Mouse (Mus musculus) embryonic facial prominence, embryonic 14.5 days (tissue): ENCODE data around the gene Trim58. TPM values are rescaled to one million over a fixed set of nuclear protein-coding genes. Genes with fewer than 3 reads are reported as not detected.

ENCODE experiments used
- ATAC-seq: fragments of 200-750 bp; cut with Nextera tagmentation; 2 replicates; pipeline ENCODE4 v1.8.0; 2017; ENCODE audit warnings: low read depth, moderate number of reproducible peaks, moderate TSS enrichment
- DNase-seq: peaks from one replicate; pipeline ENCODE4 v3.0.0-alpha.2; 2015; ENCODE audit warnings: low spot score
- H3K27ac ChIP-seq: fragments of 300-500 bp; sonication (generic); replicated peaks from 2 replicates; pipeline ENCODE4 v1.5.1; 2014; ENCODE audit warnings: low read depth, mild to moderate bottlenecking, low read length, moderate library complexity
- H3K27me3 ChIP-seq: fragments of 300-500 bp; sonication (generic); replicated peaks from 2 replicates; pipeline ENCODE4 v1.6.1; 2014; ENCODE audit warnings: low read length; ENCODE audit not compliant: control insufficient read depth, insufficient read depth
- H3K36me3 ChIP-seq: fragments of 300-500 bp; sonication (generic); 2 replicates; pipeline ENCODE4 v1.6.1; 2014; ENCODE audit warnings: low read length, mixed read lengths; ENCODE audit not compliant: control insufficient read depth, insufficient read depth
- H3K4me1 ChIP-seq: fragments of 300-500 bp; sonication (generic); 2 replicates; pipeline ENCODE4 v1.6.1; 2014; ENCODE audit warnings: antibody characterized with exemption, low read length; ENCODE audit not compliant: control insufficient read depth, insufficient read depth
- H3K4me2 ChIP-seq: fragments of 300-500 bp; sonication (generic); 2 replicates; pipeline ENCODE4 v1.6.1; 2014; ENCODE audit warnings: low read depth, mild to moderate bottlenecking, low read length, moderate library complexity, mixed read lengths
- H3K4me3 ChIP-seq: fragments of 300-500 bp; sonication (generic); 2 replicates; pipeline ENCODE4 v1.5.1; 2014; ENCODE audit warnings: low read depth, mild to moderate bottlenecking, low read length
- H3K9ac ChIP-seq: fragments of 300-500 bp; sonication (generic); 2 replicates; pipeline ENCODE4 v1.6.1; 2014; ENCODE audit warnings: low read depth, mild to moderate bottlenecking, low read length, moderate library complexity, mixed read lengths
- H3K9me3 ChIP-seq: fragments of 300-500 bp; sonication (generic); 2 replicates; pipeline ENCODE4 v1.6.1; 2016; ENCODE audit warnings: low read length; ENCODE audit not compliant: control insufficient read depth
- WGBS: fragments of 180-500 bp; shearing (Covaris S2); extraction: QIAGEN DNeasy Blood & Tissue Kit; methylation state at CpG from one replicate; pipeline ENCODE4 v1.1.7; 2014; 5-methylcytosine and 5-hydroxymethylcytosine counted together
- polyA plus RNA-seq: library from polyadenylated mRNA; unstranded; fragments of >200 nt; fragmentation: Nextera tagmentation; extraction: Ambion mirVana; gene quantifications from 2 replicates; pipeline ENCODE4 v1.2.1, GENCODE M21; 2014

Gene Trim58
- polyA plus RNA-seq, 1 experiment from 2014 or later, result 0.07 TPM

DNA sequence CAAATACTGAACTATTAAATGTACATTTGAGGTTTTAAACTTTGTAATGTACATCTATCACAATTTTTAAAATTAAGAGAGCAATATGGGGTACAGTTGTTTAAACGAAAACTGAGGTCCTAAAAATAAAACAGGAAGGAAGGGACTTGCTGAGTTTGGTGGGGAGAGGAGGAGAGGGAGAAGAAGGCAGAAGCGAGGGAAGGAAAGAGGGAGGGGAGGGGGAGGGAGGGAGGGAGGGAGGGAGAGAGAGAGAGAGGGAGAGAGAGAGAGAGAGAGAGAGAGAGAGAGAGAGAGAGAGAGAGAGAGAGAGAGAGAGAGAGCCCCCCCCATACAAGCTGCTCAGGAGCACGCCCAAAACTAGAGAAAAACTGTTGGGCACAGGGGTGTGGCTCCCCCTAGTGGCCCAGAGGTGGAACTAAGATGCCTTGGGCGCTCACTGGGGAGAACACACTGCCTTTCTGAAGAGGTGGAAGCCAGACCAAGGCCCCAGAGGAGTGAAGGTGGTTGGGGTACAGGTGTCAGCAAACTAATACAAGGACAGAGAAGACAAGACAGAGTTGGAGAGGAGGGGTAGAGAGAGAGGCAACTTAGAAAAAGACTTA lies 3.8 kb upstream of the Trim58 start:
- Histone ChIP-seq H3K27ac (no peak overlapping the region), H3K27me3 (peaks cover 25% of the 10 kb centered on the region), H3K9me3 (no peaks in the 10 kb centered on the region), H3K4me3 (no peak overlapping the region), H3K4me2 (no peak overlapping the region), H3K9ac (no peak overlapping the region), H3K4me1 (peaks cover 6% of the 10 kb centered on the region), H3K36me3 (no peaks in the 10 kb centered on the region)
- ATAC-seq, result no peak
- DNase-seq, result peak; percentile 42
- WGBS, result 18% methylated on average over 4 of the region's 4 CpGs

DNA sequence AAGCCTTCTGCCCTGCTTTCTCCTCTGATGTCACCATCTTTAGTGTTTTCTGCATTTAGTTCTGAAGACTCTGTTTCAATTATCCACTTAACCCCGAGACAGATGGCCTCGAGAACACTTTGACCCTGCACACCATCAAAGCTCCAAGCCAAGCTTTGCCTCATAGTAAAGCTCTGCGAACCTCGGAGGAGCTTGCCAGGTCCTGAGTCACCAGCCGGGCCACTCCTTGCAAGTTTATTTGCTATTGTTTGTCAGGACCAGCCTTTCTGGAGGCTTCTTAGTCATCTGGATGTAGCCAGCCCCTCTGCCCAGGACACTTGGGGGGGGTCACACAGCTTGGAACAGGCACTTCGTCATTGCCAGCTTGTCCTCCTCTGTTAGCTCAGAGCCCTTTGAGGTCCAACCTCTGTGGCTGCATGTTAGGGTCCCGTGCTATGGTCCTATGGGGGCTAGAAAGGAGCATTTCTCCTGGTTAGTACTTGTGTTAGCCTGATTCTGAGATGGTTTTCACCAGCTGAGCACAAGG lies 2.0 kb upstream of the Trim58 start:
- H3K9ac ChIP-seq, result no peak overlapping the region
- H3K27ac ChIP-seq, result no peak overlapping the region
- no peak overlapping the region for H3K4me3 ChIP-seq
- 51% methylated on average over 7 of the region's 7 CpGs for WGBS
- H3K36me3 ChIP-seq, result no peaks in the 10 kb centered on the region
- no peaks in the 10 kb centered on the region for H3K9me3 ChIP-seq
- ATAC-seq (no peak), DNase-seq (no peak)
- H3K27me3 ChIP-seq, result peaks cover 30% of the 10 kb centered on the region
- peaks cover 6% of the 10 kb centered on the region for H3K4me1 ChIP-seq
- no peak overlapping the region for H3K4me2 ChIP-seq

DNA sequence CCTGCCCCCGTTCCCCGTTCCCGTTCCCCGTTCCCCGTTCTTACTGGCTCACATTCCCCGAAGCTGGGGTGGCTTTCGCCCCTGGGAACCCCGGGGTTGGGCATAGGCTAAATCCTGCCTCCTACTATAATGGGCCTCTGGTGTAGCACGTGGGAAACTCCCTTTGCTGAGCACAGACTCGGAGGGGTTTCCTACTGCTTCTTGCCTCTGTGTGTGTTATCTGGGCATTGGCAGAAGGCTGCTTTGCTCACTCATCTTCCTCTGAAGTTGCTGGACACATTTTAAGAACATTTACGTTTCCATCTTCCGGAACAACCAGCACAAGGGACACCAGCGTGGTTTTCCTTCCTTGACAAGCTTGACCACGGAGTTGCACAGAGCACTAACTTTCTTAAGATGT lies 792 bp downstream of the Trim58 start:
- DNase-seq (no peak), ATAC-seq (no peak)
- peak overlapping the region; percentile 62 for H3K4me2 ChIP-seq
- H3K27ac ChIP-seq, result no peak overlapping the region
- no peak overlapping the region for H3K4me3 ChIP-seq
- peaks cover 30% of the 10 kb centered on the region for H3K27me3 ChIP-seq
- H3K36me3 ChIP-seq, result no peaks in the 10 kb centered on the region
- H3K9me3 ChIP-seq, result no peaks in the 10 kb centered on the region
- no peak overlapping the region for H3K9ac ChIP-seq
- peaks cover 6% of the 10 kb centered on the region for H3K4me1 ChIP-seq
- 25% methylated on average over 14 of the region's 14 CpGs for WGBS

DNA sequence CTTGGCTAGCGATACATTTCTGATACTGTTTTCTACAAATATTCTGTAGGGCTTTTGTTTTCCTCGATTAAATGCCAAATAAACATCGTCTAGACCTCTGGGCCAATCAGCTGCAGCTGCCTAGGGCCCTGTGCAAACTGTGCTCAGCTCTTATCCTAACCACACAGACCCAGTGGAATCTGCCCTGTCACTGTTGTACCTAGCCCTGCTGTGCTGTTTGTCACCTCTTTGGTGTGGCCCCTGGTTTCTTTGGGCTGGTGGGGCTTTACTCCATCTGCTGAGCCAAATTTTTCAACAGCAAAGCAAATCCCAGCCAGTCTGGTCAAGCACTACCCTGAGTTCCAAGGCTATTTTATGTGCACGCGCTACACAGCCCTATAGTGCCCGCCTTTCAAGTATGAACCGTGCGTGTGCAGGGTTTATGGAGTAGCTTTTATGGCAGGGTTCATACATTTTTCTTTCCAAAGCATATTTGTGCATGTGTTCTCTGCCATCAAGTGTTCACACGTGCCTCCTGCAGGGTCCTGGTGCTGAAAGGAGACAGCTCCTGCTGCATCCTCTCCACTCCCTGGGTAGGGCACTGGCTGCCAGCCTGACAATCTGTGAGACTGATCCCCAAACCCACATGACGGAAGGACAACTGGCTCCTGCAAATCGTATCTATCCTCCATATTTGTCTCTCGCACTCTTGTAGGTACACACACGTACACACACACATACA lies 1.5 kb downstream of the Trim58 start:
- Histone ChIP-seq H3K36me3 (no peaks in the 10 kb centered on the region), H3K27ac (no peak overlapping the region), H3K9ac (no peak overlapping the region), H3K4me3 (no peak overlapping the region), H3K4me1 (peaks cover 6% of the 10 kb centered on the region), H3K4me2 (no peak overlapping the region), H3K9me3 (no peaks in the 10 kb centered on the region), H3K27me3 (peaks cover 30% of the 10 kb centered on the region)
- WGBS, result 79% methylated on average over 13 of the region's 13 CpGs
- DNase-seq, result no peak
- no peak for ATAC-seq

DNA sequence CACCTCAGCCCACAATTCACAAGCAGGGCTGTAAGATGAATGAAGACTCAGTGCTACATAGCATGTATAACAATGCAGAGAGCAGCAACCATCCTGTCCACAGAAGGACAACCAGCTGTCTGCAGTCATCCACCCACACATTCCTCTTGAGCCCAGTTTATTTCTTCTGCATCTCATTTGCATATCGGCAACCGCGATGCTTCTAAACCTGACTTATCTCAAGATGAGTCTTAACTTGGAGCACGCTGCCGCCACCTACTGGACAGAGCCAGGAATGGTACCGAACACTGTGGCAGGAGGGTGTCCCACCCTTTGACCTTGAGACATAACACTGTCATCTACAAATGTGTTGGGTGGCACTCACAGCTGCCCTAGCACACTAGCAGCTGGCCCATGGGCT lies 3.1 kb downstream of the Trim58 start:
- ATAC-seq, result no peak
- H3K27me3 ChIP-seq, result peaks cover 22% of the 10 kb centered on the region
- H3K9me3 ChIP-seq, result no peaks in the 10 kb centered on the region
- no peak overlapping the region for H3K4me2 ChIP-seq
- 37% methylated on average over 6 of the region's 6 CpGs for WGBS
- no peak overlapping the region for H3K4me3 ChIP-seq
- H3K27ac ChIP-seq, result no peak overlapping the region
- peak; percentile 4 for DNase-seq
- no peak overlapping the region for H3K9ac ChIP-seq
- peaks cover 6% of the 10 kb centered on the region for H3K4me1 ChIP-seq
- no peaks in the 10 kb centered on the region for H3K36me3 ChIP-seq

DNA sequence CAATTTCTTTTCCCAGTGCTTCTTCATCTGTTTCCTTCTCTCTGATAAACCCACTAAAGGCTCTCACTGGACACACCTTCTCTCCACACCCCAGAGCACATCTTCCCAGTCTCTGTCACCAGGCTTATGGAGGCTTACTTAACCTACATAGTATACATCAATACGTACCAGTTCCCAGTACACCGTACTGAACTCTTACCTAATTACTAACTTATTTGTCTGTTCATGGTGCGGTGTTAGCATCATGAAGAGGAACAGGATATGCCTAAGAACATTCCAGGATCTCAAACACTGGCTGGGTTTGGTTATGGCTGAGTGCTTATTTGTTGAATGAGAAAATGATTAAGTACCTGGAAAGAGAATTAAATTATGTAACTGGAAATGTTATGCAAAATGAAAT lies 14.9 kb downstream of the Trim58 start:
- Histone ChIP-seq H3K36me3 (no peaks in the 10 kb centered on the region), H3K27me3 (no peaks in the 10 kb centered on the region), H3K4me1 (no peaks in the 10 kb centered on the region), H3K9me3 (no peaks in the 10 kb centered on the region), H3K27ac (no peak overlapping the region), H3K4me2 (no peak overlapping the region), H3K9ac (no peak overlapping the region), H3K4me3 (no peak overlapping the region)
- ATAC-seq (no peak), DNase-seq (no peak)
- 77% methylated on average over 3 of the region's 3 CpGs for WGBS

DNA sequence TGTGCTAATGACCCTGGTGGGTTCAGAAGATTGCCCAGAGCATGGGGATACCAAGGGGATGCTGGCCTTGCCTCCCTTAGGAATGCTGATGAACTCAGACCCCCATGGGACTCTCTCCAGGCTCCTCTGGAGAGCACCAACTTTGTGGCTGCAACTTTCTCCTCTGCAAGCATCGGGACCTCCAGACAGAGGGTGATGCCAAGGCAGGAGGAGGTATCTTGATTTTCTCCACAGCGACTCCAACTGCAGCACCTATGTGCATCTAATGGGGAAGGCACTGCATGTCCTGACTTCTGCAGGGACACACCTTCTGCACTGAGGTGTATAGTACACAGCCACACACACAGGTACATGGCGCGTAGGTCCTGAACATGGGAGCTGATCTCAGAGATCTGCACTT lies 18.3 kb downstream of the Trim58 start, which contains the start of gene Olfr322:
Gene Olfr322 (plus strand): TSS at position 187 of the 400 bp plus-strand sequence.
- no peak within 1 kb of the TSS for H3K4me2 ChIP-seq
- no peak within 1 kb of the TSS for H3K9ac ChIP-seq
- H3K4me3 ChIP-seq, result no peak within 1 kb of the TSS
- 87% methylated on average over 4 of the region's 4 CpGs for WGBS
- no peak within 1 kb of the TSS for H3K27ac ChIP-seq
- ATAC-seq (no peak), DNase-seq (no peak)
- H3K9me3 ChIP-seq, result no peaks in the 10 kb centered on the region
- no peaks in the 10 kb centered on the region for H3K27me3 ChIP-seq
- H3K4me1 ChIP-seq, result no peaks in the 10 kb centered on the region
- H3K36me3 ChIP-seq, result no peaks in the 10 kb centered on the region

DNA sequence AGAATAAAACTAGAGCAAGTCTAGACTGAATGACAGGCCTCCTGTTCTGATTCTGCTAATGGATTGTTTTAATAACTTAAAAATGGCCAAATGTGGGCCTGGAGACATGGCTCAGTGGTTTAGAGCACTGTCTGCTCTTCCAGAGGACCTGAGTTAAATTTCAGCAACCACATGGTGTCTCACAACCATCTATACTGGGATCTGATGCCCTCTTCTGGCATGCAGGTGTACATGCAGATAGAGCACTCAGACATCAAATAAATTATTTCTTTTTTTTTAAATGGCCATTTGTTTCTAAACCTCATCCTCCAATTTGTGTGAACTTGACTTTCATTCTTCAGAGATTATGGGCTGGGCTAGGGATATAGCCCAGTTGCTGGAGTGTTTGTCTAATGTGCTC lies 29.0 kb downstream of the Trim58 start:
- no peak overlapping the region for H3K9ac ChIP-seq
- H3K27ac ChIP-seq, result no peak overlapping the region
- H3K4me3 ChIP-seq, result no peak overlapping the region
- H3K9me3 ChIP-seq, result no peaks in the 10 kb centered on the region
- no peaks in the 10 kb centered on the region for H3K27me3 ChIP-seq
- H3K4me1 ChIP-seq, result no peaks in the 10 kb centered on the region
- no peak overlapping the region for H3K4me2 ChIP-seq
- H3K36me3 ChIP-seq, result no peaks in the 10 kb centered on the region
- ATAC-seq, result no peak
- no peak for DNase-seq

DNA sequence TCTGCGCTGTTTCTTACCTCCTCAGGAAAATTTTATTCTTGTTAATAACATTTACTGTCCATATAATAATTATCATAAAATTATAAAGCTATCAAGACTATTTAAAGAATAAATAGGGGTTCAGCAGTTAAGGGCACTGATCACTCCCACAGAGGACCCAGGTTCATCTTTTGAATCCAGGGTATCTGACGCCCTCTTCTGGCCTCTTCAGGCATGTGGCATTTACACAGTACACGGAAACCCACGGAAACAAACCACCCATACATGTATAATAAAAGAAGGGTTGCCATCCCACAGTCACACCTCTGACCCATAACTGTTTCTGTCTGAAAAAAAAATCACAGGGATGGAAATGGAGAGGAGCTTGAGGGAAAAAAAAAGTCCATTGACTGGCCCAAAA lies 31.6 kb downstream of the Trim58 start:
- Histone ChIP-seq H3K27me3 (no peaks in the 10 kb centered on the region), H3K27ac (no peak overlapping the region), H3K4me1 (no peaks in the 10 kb centered on the region), H3K4me3 (no peak overlapping the region), H3K9ac (no peak overlapping the region), H3K9me3 (no peaks in the 10 kb centered on the region), H3K4me2 (no peak overlapping the region), H3K36me3 (no peaks in the 10 kb centered on the region)
- ATAC-seq (no peak), DNase-seq (no peak)
- WGBS, result 50% methylated on average over 4 of the region's 4 CpGs
